Mouse (Mus musculus) lung, postnatal 0 days (tissue): ENCODE measurements around the gene Wdr47.

ENCODE experiments used
- CTCF ChIP-seq: IDR thresholded peaks from 2 replicates; pipeline ENCODE4 v1.5.1; 2016; ENCODE audit warnings: antibody characterized with exemption, mild to moderate bottlenecking
- EP300 ChIP-seq: IDR thresholded peaks from 2 replicates; pipeline ENCODE4 v1.6.1; 2016; ENCODE audit warnings: antibody characterized with exemption, mild to moderate bottlenecking, control low read depth

- TF ChIP-seq CTCF, result no peak
- no peak for TF ChIP-seq EP300
These were observed 98.9 kb downstream of the Wdr47 start for GRCm38 (mm10) chr3:108689979-108690378.
